Mouse (Mus musculus) layer of hippocampus, postnatal 36 days (tissue): ENCODE results near the gene Nfasc. TPM values are rescaled to one million over a fixed set of nuclear protein-coding genes. Genes with fewer than 3 reads are reported as not detected.
A peak's percentile ranks its signal among the peaks of the same experiment; 100 is the strongest.

ENCODE experiments used
- DNase-seq, 2 experiments: peaks; one replicate each; pipeline ENCODE4 v3.0.0; 2022
- total RNA-seq, 2 experiments: library from RNA; stranded (reverse); gene quantifications; 2 replicates each; pipeline ENCODE4 v1.2.3; 2021

Nfasc gene
- total RNA-seq, 2 experiments from 2014 or later: 174 to 193 TPM

DNA sequence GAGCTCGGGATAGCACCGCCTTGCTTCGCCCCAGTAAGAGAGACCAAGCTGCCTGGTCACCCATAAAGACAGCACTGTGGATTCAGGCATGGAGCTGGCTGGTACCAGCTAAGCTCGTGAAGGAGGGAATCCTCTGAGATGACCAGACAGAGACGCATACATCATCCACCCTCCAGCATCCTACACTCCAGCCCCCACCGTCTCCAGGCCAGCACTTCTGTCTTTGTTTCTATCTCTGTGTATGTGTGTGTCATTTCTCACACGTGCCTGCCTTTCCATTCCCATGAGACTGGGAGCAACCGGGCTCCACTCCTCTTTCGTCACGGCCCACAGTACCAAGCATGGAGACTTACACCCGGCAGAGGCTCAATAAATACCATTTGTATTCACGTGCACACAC lies 9.3 kb downstream of the Nfasc start:
- DNase-seq: no peak

DNA sequence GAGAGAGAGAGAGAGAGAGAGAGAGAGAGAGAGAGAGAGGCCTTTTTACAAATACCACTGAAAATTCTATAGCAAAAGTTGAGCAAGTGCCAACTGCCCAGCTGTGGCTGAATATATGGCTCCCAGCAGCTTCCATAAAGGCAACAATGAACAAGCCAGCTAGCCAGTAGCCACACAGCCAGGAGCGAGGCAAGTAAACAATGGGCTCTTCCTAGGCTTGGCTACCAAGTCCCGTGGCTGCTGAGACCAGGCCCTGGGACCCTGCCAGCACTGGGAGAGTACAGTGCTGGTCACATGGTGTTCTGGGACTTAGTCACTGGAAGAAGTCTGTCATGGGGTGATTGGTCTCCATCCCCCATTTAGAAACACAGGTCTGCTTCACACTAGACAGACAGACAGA lies 14.0 kb downstream of the Nfasc start:
- DNase-seq: peak; percentile 68 to 75

DNA sequence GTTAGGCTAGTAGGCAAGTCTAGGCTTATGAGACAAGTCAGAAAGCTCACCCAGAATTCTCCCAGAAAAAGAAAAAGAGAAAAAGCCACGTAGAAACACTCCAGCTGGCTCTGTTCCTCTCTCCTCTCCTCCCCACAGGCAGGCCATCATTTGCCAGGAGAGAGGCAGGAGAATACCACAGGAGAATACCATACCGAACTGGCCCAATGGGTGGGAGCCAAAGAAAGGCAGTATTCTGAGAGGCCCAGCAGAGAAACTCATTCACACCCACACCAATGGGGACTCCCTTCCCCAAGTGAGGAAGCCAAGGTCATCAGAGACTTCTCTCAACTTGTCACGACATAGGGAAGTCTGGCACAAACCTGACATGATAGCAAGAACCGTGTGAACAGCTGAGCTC lies 19.2 kb downstream of the Nfasc start:
- no peak for DNase-seq

DNA sequence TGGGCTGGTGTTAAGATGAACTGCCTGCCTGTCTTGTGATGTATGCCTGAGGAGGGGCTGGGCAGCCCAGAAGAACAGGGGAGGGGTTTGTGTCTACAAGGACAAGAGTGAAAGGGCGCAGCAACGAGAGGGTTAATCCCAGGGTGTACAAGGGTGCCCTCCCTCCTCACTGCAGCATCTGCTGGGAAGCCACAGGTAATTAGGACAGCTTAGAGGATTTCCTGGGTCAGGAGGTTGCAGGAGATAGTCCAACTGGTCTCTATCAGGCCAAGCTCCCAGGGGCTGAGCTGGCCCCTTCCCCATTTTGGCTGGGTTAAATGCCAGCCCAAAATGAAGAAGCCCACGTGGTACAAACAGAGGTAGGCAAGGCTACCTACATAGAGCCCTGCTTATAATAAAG lies 20.3 kb downstream of the Nfasc start:
- no peak for DNase-seq

DNA sequence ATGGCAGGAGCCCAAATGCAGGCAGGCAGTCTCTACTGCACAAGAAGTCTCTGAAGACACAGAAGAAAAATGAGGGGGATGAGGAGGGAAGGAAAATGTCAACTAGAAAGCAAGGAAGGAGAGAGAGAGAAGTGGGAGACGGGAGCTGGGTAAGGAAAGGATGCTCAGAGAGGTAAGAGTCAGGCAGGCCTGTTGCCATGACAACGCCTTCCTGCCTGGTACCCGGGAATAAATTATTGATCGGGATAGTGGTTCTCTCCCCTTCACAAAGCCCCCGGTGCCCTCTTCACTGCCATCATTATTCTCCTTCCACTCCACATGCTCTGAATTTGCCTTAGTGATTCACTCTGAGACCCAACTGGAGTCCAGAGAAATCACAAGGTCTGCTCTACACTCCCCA lies 23.4 kb downstream of the Nfasc start:
- DNase-seq: no peak

DNA sequence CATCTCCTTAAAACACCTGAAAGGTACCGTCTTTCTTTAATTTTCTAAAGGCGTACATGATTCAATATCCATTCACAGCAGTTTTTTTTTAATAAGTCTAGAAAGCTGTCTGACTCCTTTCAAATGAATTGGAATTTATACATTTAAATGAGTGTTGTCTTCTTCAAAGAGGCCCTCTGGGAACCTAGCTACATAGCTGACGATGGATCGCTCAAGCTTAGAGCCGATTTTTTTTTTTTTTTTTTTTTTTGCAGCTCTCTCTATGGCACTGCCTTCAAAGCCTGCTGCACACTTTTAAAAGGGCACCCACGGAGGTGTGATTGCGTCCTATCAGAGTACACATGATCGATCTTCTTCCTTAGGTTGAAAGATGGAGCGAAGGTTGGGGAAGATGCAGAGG lies 26.6 kb downstream of the Nfasc start:
- DNase-seq: no peak

DNA sequence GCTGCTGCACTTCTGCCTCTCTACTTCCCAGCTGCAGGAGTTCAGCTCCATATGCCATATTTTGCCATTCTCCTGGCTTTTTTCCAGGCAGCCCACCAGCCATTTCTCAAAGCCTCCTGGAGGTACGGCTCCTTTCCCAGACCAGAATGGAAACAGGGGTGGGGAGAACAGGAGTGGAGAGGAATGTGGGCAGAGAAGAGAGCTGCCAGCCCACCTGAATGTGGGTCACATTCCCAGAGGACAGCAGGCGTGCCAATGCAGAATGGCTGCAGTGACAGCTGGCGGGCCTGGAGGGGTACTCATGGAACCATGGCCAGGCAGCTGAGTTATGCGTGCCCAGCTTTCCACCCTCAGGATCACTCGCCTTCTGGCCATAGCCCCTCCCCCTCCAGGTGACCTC lies 32.2 kb downstream of the Nfasc start:
- DNase-seq: no peak

DNA sequence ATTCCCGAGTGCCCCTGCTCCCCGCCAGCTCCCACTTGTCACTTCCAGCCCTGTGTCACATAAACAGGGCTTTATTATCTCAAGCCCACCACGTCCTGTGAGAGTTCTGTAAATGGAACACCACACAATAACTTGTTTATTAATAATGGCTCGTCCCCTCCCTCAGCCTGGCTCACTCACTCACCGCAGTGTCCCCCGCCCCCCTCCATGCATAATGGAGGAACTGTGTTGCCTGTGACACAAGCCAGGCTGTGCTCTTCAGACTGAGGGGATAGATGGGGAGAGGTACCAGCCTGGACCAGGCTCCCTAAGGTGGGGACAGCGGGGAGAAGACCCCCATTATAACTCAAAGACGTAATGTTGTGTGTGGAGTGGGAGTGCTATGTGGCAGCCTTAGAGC lies 34.3 kb downstream of the Nfasc start:
- no peak for DNase-seq

DNA sequence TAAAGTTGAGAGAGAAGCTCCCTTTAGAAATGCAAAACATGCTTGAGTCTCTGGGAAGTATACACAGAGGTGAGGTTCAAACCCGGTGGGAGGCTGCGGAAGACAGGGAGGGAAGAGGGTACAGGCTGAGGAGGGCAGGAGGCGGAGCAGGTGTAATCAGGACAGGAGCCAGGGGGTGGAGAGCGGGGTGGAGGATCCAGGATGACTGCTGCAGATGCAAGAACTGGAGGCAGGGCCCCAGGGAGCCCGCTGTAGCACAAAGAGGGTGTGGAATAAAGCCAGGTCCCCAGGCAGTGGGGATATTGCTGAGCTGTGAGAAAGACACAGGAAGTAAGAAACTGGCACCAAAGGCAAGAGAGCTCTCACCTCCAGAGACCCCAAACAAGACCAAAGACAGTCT lies 38.1 kb downstream of the Nfasc start:
- DNase-seq: no peak

DNA sequence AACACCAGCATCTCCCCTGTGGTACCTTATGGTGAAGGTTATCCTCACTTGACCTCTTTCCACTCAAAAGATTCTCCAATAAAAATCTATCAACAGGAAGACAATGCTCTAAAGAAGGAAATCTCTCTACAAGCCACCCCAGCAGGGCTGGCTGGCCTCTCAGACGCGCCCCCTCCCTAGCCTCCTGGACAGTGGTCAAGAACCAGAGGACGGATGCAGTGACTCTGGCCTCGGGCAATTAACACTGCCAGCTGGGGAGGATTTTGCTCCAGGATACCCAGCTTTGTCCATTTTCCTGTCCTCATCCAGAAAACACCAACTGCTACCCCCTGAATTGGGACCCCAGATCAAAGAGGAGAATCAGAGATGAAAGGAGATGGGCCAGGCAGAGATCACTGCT lies 44.7 kb downstream of the Nfasc start:
- no peak for DNase-seq

DNA sequence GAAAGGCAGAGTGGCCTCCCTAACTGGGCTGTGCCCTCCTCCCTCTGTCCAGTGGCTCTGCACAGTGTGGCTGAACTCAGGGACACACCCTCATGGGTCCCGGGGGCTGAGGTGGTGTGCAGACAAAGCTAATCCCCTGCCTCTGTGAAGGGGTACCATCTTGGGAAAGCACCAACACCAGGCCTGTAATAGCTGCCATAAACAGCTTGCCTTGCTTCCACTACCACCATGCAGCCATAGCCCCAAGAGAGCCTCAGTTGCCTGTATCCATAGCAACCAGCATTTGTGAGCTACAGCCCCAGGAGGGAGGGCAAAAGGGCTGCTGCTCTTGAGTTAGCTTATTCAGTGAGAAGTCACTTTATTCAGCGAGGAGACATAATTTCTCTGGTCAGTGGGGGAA lies 45.4 kb downstream of the Nfasc start:
- no peak for DNase-seq

DNA sequence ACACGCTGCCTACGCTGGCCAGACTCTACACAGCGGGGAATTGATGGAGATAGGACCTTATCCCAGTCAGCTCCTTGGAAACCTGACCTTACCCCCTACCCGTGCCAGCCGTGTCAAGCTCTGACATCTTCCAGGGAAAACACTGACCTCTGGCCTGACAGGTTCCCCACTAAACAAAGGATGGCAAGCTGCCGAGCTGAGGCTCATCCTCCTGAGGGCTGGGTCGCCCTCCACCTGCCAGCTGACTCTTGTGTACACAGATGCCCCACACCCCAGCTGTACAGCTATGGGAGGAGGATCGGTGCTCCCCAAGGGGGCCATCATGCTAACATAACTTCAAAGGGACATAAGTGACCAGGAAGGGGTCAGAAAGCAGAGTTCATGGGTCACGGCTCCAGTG lies 47.6 kb downstream of the Nfasc start:
- DNase-seq: no peak

DNA sequence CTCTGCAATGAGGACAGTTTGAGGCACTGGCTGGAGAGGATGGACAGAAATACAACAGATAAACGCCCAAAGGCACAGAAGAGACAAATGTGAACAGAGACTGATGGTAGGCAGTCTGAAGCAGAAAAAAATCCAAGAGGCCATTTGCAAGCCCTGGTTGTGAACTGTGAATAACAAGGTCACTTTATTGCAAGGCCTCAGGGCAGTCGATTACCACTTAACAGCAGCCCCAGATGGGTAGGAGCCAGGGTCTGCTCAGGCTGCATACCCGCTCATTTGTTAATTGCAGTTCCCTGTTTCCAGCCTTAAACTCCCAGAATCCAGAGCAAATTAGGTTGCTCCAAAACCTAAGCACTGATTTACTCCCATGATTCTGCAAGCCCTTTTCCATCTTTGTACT lies 52.4 kb downstream of the Nfasc start:
- DNase-seq: no peak

DNA sequence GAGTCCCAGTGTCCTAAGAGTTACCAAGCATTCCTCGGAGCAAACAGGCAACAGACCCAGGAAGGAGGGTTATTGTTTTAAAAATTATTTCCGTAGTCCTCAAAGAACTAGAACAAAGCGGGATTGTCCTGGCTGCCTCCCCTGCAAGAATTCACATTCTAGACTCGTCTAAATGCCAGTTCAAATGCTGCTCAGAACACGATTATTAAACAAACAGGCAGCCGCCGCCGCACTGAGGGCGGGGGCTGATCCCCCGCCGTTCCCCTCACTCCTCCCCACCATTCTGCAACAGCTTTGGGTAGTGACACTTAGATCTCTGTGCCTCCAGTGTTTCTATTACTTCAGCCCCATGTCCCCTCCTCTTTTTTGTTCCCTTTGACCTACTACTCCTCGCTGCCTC lies 62.7 kb downstream of the Nfasc start:
- DNase-seq: no peak

DNA sequence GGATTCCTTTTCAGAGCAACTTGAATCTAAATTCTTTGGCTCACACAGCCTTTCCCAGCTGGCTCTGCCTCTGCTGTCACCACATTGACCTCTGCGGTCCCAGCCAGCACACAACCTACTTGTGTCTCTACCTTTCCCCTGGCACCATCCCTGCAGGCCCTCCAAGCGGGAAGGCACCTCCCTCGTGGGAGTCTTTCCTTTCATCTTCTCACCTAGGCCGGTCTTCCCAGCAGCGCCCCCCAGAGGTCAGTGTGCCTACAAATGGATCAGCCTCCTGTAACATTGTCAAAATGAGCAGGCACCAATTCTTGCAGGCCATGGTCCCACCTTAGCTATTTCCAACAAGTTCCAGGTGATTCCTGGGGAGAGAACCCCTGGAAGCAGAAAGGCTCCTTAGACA lies 63.5 kb downstream of the Nfasc start:
- DNase-seq: no peak

DNA sequence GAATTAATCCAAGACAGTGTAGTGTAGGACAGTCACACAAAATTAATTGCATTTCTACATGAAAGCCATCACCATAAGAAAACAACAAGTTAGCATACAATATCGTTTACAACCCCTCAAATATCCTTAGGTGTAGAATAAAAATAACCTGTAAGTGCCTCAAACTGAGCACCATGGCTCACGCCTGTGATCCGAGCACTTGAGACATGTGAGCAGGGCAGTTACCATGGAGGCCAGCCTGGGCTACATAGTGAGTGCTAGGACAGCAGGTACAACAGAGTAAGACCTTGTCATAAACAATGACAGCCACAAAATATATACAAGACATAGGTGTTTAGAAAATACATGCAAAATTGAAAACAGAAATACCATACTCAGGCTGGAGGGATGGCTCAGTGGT lies 68.9 kb downstream of the Nfasc start:
- DNase-seq: no peak

DNA sequence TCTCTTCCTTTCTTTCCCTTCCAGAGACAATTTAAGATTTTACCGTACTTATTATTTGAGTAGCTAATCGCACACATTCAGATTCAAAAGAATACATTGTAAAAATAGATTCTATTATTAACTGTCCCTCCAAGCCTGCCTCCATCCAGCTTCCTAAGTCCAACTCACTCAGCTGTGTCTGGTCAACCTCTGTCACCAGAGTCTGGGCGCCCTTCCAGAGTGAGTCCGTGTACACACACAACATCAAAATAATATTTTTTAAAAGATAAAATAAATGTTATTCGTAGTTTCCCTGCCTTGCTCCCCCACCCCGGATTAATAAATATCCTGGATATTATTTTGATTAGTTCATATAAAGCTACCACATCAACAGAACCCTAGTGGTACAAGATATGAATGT lies 72.4 kb downstream of the Nfasc start:
- DNase-seq: no peak

DNA sequence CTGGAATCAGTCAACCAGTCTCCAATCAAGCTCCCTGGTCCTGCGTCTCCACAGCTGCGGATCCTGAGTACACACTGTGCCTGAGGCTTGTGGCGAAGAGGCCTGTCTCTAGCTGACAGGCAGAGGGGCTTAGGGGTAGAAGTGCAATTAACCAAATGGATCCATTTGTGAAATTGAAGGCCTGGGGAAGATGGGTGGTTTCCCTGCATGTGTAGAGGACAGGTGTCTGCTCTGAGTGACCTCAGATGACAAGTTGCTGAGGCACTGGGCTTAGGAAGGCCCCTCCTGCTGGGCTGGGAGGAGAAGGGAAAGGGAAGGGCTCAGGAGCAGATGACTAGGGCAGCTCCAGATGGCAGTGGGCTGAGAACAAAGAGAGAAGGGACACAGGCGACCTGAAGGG lies 81.2 kb downstream of the Nfasc start:
- DNase-seq: no peak

DNA sequence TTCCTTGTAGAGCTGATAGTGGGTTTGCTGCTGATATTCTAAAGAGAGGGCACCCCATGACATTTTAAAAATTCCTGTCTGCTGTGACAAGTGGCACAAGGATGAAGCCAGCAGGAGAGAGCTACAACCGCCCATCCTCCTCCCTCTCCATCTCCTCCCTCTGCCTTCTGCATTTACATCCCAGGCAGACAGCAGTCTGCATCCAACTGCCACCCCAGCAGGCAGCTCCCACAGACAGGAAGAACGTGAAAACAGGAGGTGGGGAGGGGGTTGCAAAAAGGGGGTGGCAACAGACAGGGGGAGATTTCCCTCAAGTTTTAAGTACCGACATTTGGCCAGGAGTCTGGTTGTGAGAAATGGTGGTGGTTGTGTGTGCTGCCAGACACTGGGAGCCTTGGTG lies 82.0 kb downstream of the Nfasc start:
- DNase-seq: peak; percentile 56 to 73

DNA sequence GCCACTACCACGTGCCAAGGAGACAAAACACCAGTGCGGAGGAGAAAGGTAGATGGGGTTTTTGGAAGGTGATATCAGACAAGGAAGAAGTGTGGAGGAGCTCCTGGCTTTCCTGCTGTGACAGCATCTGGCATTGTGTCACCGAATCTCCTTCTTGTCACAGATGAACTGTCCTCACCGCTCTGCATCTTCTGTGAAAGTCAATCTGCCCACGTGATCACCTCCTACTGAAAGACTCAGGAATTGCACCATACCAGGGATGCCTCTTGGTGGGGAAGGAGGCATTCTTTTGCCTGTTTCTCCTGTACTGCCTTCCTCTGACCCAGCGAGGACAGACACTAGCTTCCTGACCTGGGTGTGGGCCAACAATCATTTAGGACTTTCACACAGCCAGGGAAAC lies 86.0 kb downstream of the Nfasc start:
- DNase-seq: no peak

DNA sequence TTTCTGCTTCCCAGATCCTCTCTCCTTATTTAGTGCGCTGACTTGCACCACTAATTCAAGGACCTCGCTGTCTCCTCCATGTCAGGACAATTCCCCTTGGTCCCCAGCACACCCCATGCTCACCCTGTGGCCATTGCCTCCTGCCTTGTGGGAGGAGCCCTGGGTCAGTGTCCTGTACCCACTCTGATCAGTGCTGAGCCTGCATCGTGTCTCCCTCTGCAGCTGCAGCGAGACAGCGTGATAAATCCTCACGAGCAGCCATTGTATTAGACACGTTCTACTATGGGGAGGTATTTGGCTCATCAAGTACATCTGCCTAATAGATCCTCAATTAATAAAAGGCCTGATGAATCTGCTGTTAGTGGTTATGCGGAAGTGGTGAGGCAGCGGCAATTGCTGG lies 86.8 kb downstream of the Nfasc start:
- no peak for DNase-seq

DNA sequence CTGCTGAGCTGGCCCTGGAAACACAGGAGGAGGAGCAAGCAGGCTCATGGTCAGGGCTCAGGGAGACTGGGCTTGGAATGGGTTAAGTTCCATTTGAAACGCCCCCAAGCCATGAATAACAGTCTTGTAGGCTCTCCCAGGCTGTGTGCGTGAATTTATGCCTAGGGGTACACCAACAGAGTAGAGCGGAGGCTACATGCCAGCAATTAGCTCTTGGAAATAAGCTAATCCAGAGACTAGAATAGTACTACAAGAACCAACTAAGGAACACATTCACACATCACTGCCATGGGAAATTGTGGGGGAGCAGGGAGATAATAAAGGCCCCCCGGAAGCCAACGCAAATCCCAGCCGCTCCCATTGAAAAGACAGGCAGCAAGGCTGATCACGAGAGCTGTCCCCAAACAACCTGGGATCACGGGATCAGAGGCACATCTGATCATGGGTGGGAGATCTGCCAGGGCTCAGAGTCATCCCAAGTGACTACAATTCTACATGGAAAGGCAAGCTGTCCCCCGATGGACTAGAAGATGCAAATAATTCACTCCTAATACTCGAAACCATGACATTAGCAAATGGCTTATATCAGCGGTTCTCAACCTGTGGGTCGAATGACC lies 87.6 kb downstream of the Nfasc start:
- DNase-seq: peak in 1 of 2 experiments; percentile 45

DNA sequence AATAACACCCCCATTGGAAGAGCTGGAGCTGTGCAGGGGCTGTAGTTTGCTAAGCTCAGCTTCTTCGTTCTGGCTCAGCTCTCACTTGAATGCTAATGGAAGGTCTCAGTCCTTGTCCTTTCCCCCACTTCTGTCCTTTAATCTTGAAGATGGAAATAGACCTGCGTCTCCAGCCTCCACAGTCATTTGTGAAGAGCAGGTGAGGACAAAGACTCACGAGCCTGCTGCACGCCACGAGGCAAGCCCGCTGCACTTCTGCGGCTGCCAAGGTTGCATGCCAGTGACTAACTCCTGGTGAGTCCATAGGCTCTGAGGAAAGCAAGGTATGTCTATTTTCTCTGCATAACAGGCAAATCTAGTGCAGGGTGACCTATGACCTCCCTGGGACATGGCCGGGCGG lies 88.4 kb downstream of the Nfasc start:
- no peak for DNase-seq

DNA sequence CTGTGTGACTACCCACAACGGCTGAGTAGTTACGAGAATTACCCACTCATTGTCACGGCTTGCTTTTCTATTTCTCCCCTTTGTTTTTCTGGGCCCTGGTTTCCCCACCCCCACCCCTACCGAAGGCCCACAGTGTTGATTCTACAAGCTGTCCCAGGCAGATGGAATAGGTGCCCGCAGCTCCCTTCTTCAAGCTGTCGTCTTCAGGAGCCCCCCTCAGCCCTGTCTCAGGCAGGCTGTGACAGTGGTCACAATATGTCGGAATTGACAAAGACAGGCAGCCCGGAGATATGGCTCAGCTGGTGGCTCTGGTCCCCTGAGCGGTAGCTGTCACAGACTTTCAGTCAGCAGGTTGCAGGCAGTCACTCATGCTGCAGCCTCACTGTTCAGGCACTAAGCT lies 90.9 kb downstream of the Nfasc start:
- DNase-seq: no peak

DNA sequence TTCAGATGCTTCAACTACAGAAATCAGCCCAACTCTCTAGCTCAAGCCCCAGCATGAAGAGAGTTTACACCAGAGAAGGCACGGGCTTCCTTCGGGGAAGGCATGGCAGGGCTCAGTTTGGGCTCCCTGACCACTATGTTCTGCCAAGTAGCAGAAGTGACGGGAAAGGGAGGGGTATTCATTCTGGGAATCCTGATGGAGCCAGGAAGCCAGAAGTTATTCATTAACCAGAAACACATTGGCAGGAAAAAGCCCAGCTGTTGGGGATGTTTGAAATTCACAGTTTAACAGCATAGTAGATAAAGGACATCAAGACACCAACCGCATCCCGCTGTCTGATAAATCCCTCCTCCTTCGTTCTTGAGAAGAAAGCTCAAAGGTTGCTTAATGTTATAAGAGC lies 93.6 kb downstream of the Nfasc start:
- no peak for DNase-seq
